Mouse (Mus musculus): ENCODE measurements at regions not wholly inside any gene's neighbourhood (a gene's known extent, or its start where the extent isn't known, plus 50 kb on each side); places are given as distances from the start of the nearest gene placed in this dataset.

GRCm38 (mm10) chr7:82957208-82957977 lies 90.3 kb downstream of the Mex3b start:
- Histone ChIP-seq H3K36me3 (ENCODE audit: control insufficient read depth, insufficient read depth, low read length) (no peaks in the 10 kb centered on the region), H3K4me1 (ENCODE audit: control insufficient read depth, insufficient read depth, low read length) (no peaks in the 10 kb centered on the region), H3K9ac (ENCODE audit: low read depth, low read length) (no peak overlapping the region), H3K4me2 (ENCODE audit: low read depth, low read length) (no peak overlapping the region), H3K9me3 (ENCODE audit: control insufficient read depth, low read length) (no peaks in the 10 kb centered on the region), H3K27ac (replicated peaks; ENCODE audit: low read depth, low read length) (no peak overlapping the region), H3K27me3 (replicated peaks; ENCODE audit: control insufficient read depth, insufficient read depth, low read length) (no peaks in the 10 kb centered on the region), H3K4me3 (ENCODE audit: low read depth, low read length) (no peak overlapping the region)
- WGBS = 64% methylated on average over 20 of the region's 20 CpGs
- ATAC-seq (ENCODE audit: low read depth) = no peak
- DNase-seq (ENCODE audit: low spot score) = no peak

GRCm38 (mm10) chr7:82970599-82970998 lies 103.5 kb downstream of the Mex3b start:
- Histone ChIP-seq H3K36me3 (ENCODE audit: control insufficient read depth, insufficient read depth, low read length) (no peaks in the 10 kb centered on the region), H3K4me1 (ENCODE audit: control insufficient read depth, insufficient read depth, low read length) (peaks cover 9% of the 10 kb centered on the region), H3K9me3 (ENCODE audit: control insufficient read depth, low read length) (no peaks in the 10 kb centered on the region), H3K9ac (ENCODE audit: low read depth, low read length) (no peak overlapping the region), H3K27ac (replicated peaks; ENCODE audit: low read depth, low read length) (no peak overlapping the region), H3K4me2 (ENCODE audit: low read depth, low read length) (no peak overlapping the region), H3K4me3 (ENCODE audit: low read depth, low read length) (no peak overlapping the region), H3K27me3 (replicated peaks; ENCODE audit: control insufficient read depth, insufficient read depth, low read length) (no peaks in the 10 kb centered on the region)
- ATAC-seq (ENCODE audit: low read depth) (no peak), DNase-seq (ENCODE audit: low spot score) (no peak)
- WGBS = 66% methylated on average over 1 of the region's 1 CpGs

- Histone ChIP-seq H3K27me3 (replicated peaks; ENCODE audit: control insufficient read depth, insufficient read depth, low read length) (no peaks in the 10 kb centered on the region), H3K4me3 (ENCODE audit: low read depth, low read length) (no peak overlapping the region), H3K4me2 (ENCODE audit: low read depth, low read length) (no peak overlapping the region), H3K27ac (replicated peaks; ENCODE audit: low read depth, low read length) (peak overlapping the region; percentile 58; the same call in 1 of the 2 replicates), H3K9me3 (ENCODE audit: control insufficient read depth, low read length) (no peaks in the 10 kb centered on the region), H3K9ac (ENCODE audit: low read depth, low read length) (no peak overlapping the region), H3K36me3 (ENCODE audit: control insufficient read depth, insufficient read depth, low read length) (no peaks in the 10 kb centered on the region), H3K4me1 (ENCODE audit: control insufficient read depth, insufficient read depth, low read length) (peaks cover 9% of the 10 kb centered on the region)
- no peak for DNase-seq (ENCODE audit: low spot score)
- no peak for ATAC-seq (ENCODE audit: low read depth)
- WGBS = 89% methylated on average over 5 of the region's 5 CpGs
Measured at GRCm38 (mm10) chr7:82971244-82971643, 104.1 kb downstream of the Mex3b start.

GRCm38 (mm10) chr7:82972214-82973006 lies 105.3 kb downstream of the Mex3b start:
- Histone ChIP-seq H3K4me3 (ENCODE audit: low read depth, low read length) (no peak overlapping the region), H3K4me2 (ENCODE audit: low read depth, low read length) (peak overlapping the region; percentile 6; the same call in 1 of the 2 replicates), H3K36me3 (ENCODE audit: control insufficient read depth, insufficient read depth, low read length) (no peaks in the 10 kb centered on the region), H3K9me3 (ENCODE audit: control insufficient read depth, low read length) (no peaks in the 10 kb centered on the region), H3K27me3 (replicated peaks; ENCODE audit: control insufficient read depth, insufficient read depth, low read length) (no peaks in the 10 kb centered on the region), H3K4me1 (ENCODE audit: control insufficient read depth, insufficient read depth, low read length) (peaks cover 9% of the 10 kb centered on the region), H3K9ac (ENCODE audit: low read depth, low read length) (no peak overlapping the region), H3K27ac (replicated peaks; ENCODE audit: low read depth, low read length) (no peak overlapping the region; the same call in none of the 2 replicates)
- 25% methylated on average over 12 of the region's 12 CpGs for WGBS
- DNase-seq (ENCODE audit: low spot score) = peak; percentile 89
- ATAC-seq (ENCODE audit: low read depth) = peak; percentile 77; the same call in 1 of the 2 replicates

GRCm38 (mm10) chr7:82990708-82991107 lies 123.6 kb downstream of the Mex3b start:
- ATAC-seq (ENCODE audit: low read depth) (no peak), DNase-seq (ENCODE audit: low spot score) (no peak)
- no peak overlapping the region for H3K27ac ChIP-seq (replicated peaks; ENCODE audit: low read depth, low read length)

GRCm38 (mm10) chr7:82993136-82993535 lies 126.0 kb downstream of the Mex3b start:
- H3K4me1 ChIP-seq (ENCODE audit: control insufficient read depth, insufficient read depth, low read length) = no peaks in the 10 kb centered on the region
- H3K4me3 ChIP-seq (ENCODE audit: low read depth, low read length) = no peak overlapping the region
- DNase-seq (ENCODE audit: low spot score) = peak; percentile 11
- H3K9ac ChIP-seq (ENCODE audit: low read depth, low read length) = no peak overlapping the region
- no peak overlapping the region for H3K4me2 ChIP-seq (ENCODE audit: low read depth, low read length)
- H3K9me3 ChIP-seq (ENCODE audit: control insufficient read depth, low read length) = no peaks in the 10 kb centered on the region
- no peaks in the 10 kb centered on the region for H3K27me3 ChIP-seq (replicated peaks; ENCODE audit: control insufficient read depth, insufficient read depth, low read length)
- H3K27ac ChIP-seq (replicated peaks; ENCODE audit: low read depth, low read length) = no peak overlapping the region
- no peaks in the 10 kb centered on the region for H3K36me3 ChIP-seq (ENCODE audit: control insufficient read depth, insufficient read depth, low read length)
- WGBS = 56% methylated on average over 5 of the region's 5 CpGs
- no peak for ATAC-seq (ENCODE audit: low read depth)

More at GRCm38 (mm10) chr7:82990708-82991107, 123.6 kb downstream of the Mex3b start:
- no peaks in the 10 kb centered on the region for H3K36me3 ChIP-seq (ENCODE audit: control insufficient read depth, insufficient read depth, low read length)
- no peaks in the 10 kb centered on the region for H3K4me1 ChIP-seq (ENCODE audit: control insufficient read depth, insufficient read depth, low read length)
- H3K4me3 ChIP-seq (ENCODE audit: low read depth, low read length) = no peak overlapping the region
- no peak overlapping the region for H3K9ac ChIP-seq (ENCODE audit: low read depth, low read length)
- H3K27me3 ChIP-seq (replicated peaks; ENCODE audit: control insufficient read depth, insufficient read depth, low read length) = no peaks in the 10 kb centered on the region
- H3K4me2 ChIP-seq (ENCODE audit: low read depth, low read length) = no peak overlapping the region
- no peaks in the 10 kb centered on the region for H3K9me3 ChIP-seq (ENCODE audit: control insufficient read depth, low read length)

- H3K4me2 ChIP-seq (ENCODE audit: low read depth, low read length) = no peak overlapping the region
- H3K27ac ChIP-seq (replicated peaks; ENCODE audit: low read depth, low read length) = no peak overlapping the region
- 81% methylated on average over 2 of the region's 2 CpGs for WGBS
- H3K27me3 ChIP-seq (replicated peaks; ENCODE audit: control insufficient read depth, insufficient read depth, low read length) = no peaks in the 10 kb centered on the region
- no peak overlapping the region for H3K4me3 ChIP-seq (ENCODE audit: low read depth, low read length)
- ATAC-seq (ENCODE audit: low read depth) = no peak
- no peaks in the 10 kb centered on the region for H3K4me1 ChIP-seq (ENCODE audit: control insufficient read depth, insufficient read depth, low read length)
- H3K36me3 ChIP-seq (ENCODE audit: control insufficient read depth, insufficient read depth, low read length) = no peaks in the 10 kb centered on the region
- H3K9ac ChIP-seq (ENCODE audit: low read depth, low read length) = no peak overlapping the region
- H3K9me3 ChIP-seq (ENCODE audit: control insufficient read depth, low read length) = no peaks in the 10 kb centered on the region
- no peak for DNase-seq (ENCODE audit: low spot score)
Measured at GRCm38 (mm10) chr7:82998848-82999247, 131.7 kb downstream of the Mex3b start.

GRCm38 (mm10) chr7:83007540-83007939 lies 140.4 kb downstream of the Mex3b start:
- Histone ChIP-seq H3K4me3 (ENCODE audit: low read depth, low read length) (no peak overlapping the region), H3K27me3 (replicated peaks; ENCODE audit: control insufficient read depth, insufficient read depth, low read length) (no peaks in the 10 kb centered on the region), H3K27ac (replicated peaks; ENCODE audit: low read depth, low read length) (no peak overlapping the region), H3K36me3 (ENCODE audit: control insufficient read depth, insufficient read depth, low read length) (no peaks in the 10 kb centered on the region), H3K9ac (ENCODE audit: low read depth, low read length) (no peak overlapping the region), H3K9me3 (ENCODE audit: control insufficient read depth, low read length) (no peaks in the 10 kb centered on the region), H3K4me2 (ENCODE audit: low read depth, low read length) (no peak overlapping the region), H3K4me1 (ENCODE audit: control insufficient read depth, insufficient read depth, low read length) (no peaks in the 10 kb centered on the region)
- DNase-seq (ENCODE audit: low spot score) (no peak), ATAC-seq (ENCODE audit: low read depth) (no peak)
- 80% methylated on average over 4 of the region's 4 CpGs for WGBS
